In genomic region chr9:116965691-116966090, GRCm38 (mm10) we compare ENCODE assay signal across 8 mouse cellular contexts.
DNase-seq lines count a peak whose midpoint lies in the region; ATAC-seq lines count a peak whose summit lies in the region.

No protein-coding gene starts in this region.

- peaks cover 14% of the 10 kb centered on the region for H3K4me1 ChIP-seq in embryonic facial prominence, embryonic 10.5 days
- H3K4me1 ChIP-seq in hindbrain, embryonic 13.5 days (replicated peaks), result peaks cover 13% of the 10 kb centered on the region
- peaks cover 11% of the 10 kb centered on the region for H3K4me1 ChIP-seq in limb, embryonic 15.5 days

- H3K4me3 ChIP-seq in embryonic facial prominence, embryonic 10.5 days, result peak overlapping the region; percentile 19; the same call in 1 of the 2 replicates
- no peak overlapping the region for H3K4me3 ChIP-seq in hindbrain, embryonic 13.5 days
- H3K4me3 ChIP-seq in limb, embryonic 15.5 days, result no peak overlapping the region

- peaks cover 4% of the 10 kb centered on the region for H3K9me3 ChIP-seq in embryonic facial prominence, embryonic 10.5 days
- H3K9me3 ChIP-seq in hindbrain, embryonic 13.5 days, result no peaks in the 10 kb centered on the region
- H3K9me3 ChIP-seq in limb, embryonic 15.5 days, result no peaks in the 10 kb centered on the region

- no peaks in the 10 kb centered on the region for H3K27me3 ChIP-seq in embryonic facial prominence, embryonic 10.5 days (replicated peaks; ENCODE audit: low read depth, poor library complexity, severe bottlenecking)
- H3K27me3 ChIP-seq in hindbrain, embryonic 13.5 days, result no peaks in the 10 kb centered on the region
- no peaks in the 10 kb centered on the region for H3K27me3 ChIP-seq in limb, embryonic 15.5 days

- H3K4me2 ChIP-seq in hindbrain, embryonic 13.5 days, result no peak overlapping the region
- peak overlapping the region; percentile 20; the same call in 1 of the 2 replicates for H3K4me2 ChIP-seq in limb, embryonic 15.5 days

- 35% methylated on average over 6 of the region's 6 CpGs for WGBS in embryonic facial prominence, embryonic 10.5 days
- WGBS in hindbrain, embryonic 13.5 days, result 54% methylated on average over 6 of the region's 6 CpGs
- WGBS in limb, embryonic 15.5 days, result 37% methylated on average over 6 of the region's 6 CpGs

- peaks cover 2% of the 10 kb centered on the region; the same call in 1 of the 2 replicates for H3K36me3 ChIP-seq in embryonic facial prominence, embryonic 10.5 days (replicated peaks)
- no peaks in the 10 kb centered on the region for H3K36me3 ChIP-seq in hindbrain, embryonic 13.5 days
- H3K36me3 ChIP-seq in limb, embryonic 15.5 days, result 0 out of 2 replicates have a peak, but pooled peaks cover 5% of the 10 kb centered on the region

- peak overlapping the region; percentile 45; the same call in 1 of the 2 replicates for H3K27ac ChIP-seq in embryonic facial prominence, embryonic 10.5 days (replicated peaks)
- peak overlapping the region; percentile 25; the same call in 1 of the 2 replicates for H3K27ac ChIP-seq in hindbrain, embryonic 13.5 days
- 0 out of 2 replicates have a peak overlapping the region, but pooled peaks have one; percentile 22 for H3K27ac ChIP-seq in limb, embryonic 15.5 days

- peak; percentile 17 for DNase-seq in kidney, adult 11 months
- no peak for DNase-seq in kidney, postnatal 14 days
- peak; percentile 63 for DNase-seq in embryonic facial prominence, embryonic 10.5 days (ENCODE audit: low spot score)
- no peak for DNase-seq in left cerebral cortex, adult 18-20 months (ENCODE audit: low spot score in 2 of 2)
- no peak for DNase-seq in urinary bladder, postnatal 25 days (ENCODE audit: low spot score)

- H3K9ac ChIP-seq in hindbrain, embryonic 13.5 days, result no peak overlapping the region
- no peak overlapping the region for H3K9ac ChIP-seq in limb, embryonic 15.5 days

- ATAC-seq in hindbrain, embryonic 13.5 days (ENCODE audit: low FRiP score), result no peak
- no peak for ATAC-seq in limb, embryonic 15.5 days (ENCODE audit: insufficient number of reproducible peaks, low FRiP score, low TSS enrichment, low read depth)
- ATAC-seq in megakaryocyte progenitor cell, adult 5-6 weeks (replicated peaks; ENCODE audit: poor library complexity), result no peak

Comparison
In these comparisons a context has a peak if more than half of its experiments do, and no peak if none do; other contexts are left out.
1. DNase-seq: peak in kidney, adult 11 months (single experiment) and embryonic facial prominence, embryonic 10.5 days (single experiment); none in kidney, postnatal 14 days (single experiment), left cerebral cortex, adult 18-20 months (0 of 2) and urinary bladder, postnatal 25 days (single experiment).
2. Peak in every context shown above with its lines, with median percentiles within 50 percentile points of each other: H3K27ac ChIP-seq.